Mouse (Mus musculus) stomach, embryonic 14.5 days (tissue): ENCODE measurements around the gene Dcaf8. TPM values are rescaled to one million over a fixed set of nuclear protein-coding genes. Genes with fewer than 3 reads are reported as not detected.

Experiments used
- polyA plus RNA-seq: library from polyadenylated mRNA; unstranded; fragments of >200 nt; fragmentation: Nextera tagmentation; extraction: Ambion mirVana; gene quantifications from 2 replicates; pipeline ENCODE4 v1.2.1, GENCODE M21; 2014

Dcaf8 gene
- polyA plus RNA-seq, 1 experiment from 2014 or later = 116 TPM

Other genes starting within 250 kb of the Dcaf8 start
- 0.17 TPM in 1 of 2 replicates, not detected in the other for gene Slamf6, start 230.6 kb upstream of the Dcaf8 start, polyA plus RNA-seq
- gene Vangl2, start 119.6 kb upstream of the Dcaf8 start, polyA plus RNA-seq = 17.1 and 18.4 TPM in 2 replicates
- gene Nhlh1, start 90.5 kb upstream of the Dcaf8 start, polyA plus RNA-seq = not detected in 2 replicates
- gene Copa, start 65.6 kb upstream of the Dcaf8 start, polyA plus RNA-seq = 182 and 195 TPM in 2 replicates
- gene Ncstn, start 65.3 kb upstream of the Dcaf8 start, polyA plus RNA-seq = 139 and 140 TPM in 2 replicates
- gene Pex19, start 21.3 kb upstream of the Dcaf8 start, polyA plus RNA-seq = 125 and 135 TPM in 2 replicates
- gene Pea15a, start 58.7 kb downstream of the Dcaf8 start, polyA plus RNA-seq = 93.6 and 99.4 TPM in 2 replicates
- 13.6 and 13.8 TPM in 2 replicates for gene Casq1, start 71.8 kb downstream of the Dcaf8 start, polyA plus RNA-seq
- not detected in 2 replicates for gene Atp1a4, start 110.3 kb downstream of the Dcaf8 start, polyA plus RNA-seq
- gene Igsf8, start 113.6 kb downstream of the Dcaf8 start, polyA plus RNA-seq = 36.3 and 38.4 TPM in 2 replicates
- gene Atp1a2, start 150.0 kb downstream of the Dcaf8 start, polyA plus RNA-seq = 2.3 TPM in 2 replicates
- gene Kcnj9, start 181.2 kb downstream of the Dcaf8 start, polyA plus RNA-seq = not detected in 2 replicates
- gene Kcnj10, start 193.1 kb downstream of the Dcaf8 start, polyA plus RNA-seq = 0.09 and 0.18 TPM in 2 replicates
- gene Pigm, start 228.5 kb downstream of the Dcaf8 start, polyA plus RNA-seq = 9.7 and 10.5 TPM in 2 replicates